Mouse (Mus musculus): Measurements from ENCODE around the gene Cdrt4.

Gene Cdrt4

GRCm38 (mm10) chr11:62951012-62951411, at the start of gene Cdrt4:
Gene Cdrt4, plus strand, starts transcription at chr11:62951193.
- no peak for DNase-seq (ENCODE audit: low read depth, low spot score)

GRCm38 (mm10) chr11:62901699-62902323, 49.2 kb upstream of the Cdrt4 start:
- DNase-seq (ENCODE audit: low read depth, low spot score): peak; percentile 77

- no peak for DNase-seq (ENCODE audit: low read depth, low spot score)
These were observed 47.0 kb upstream of the Cdrt4 start for GRCm38 (mm10) chr11:62903871-62904495.

- DNase-seq (ENCODE audit: low read depth, low spot score): peak; percentile 36
These were observed 41.2 kb upstream of the Cdrt4 start for GRCm38 (mm10) chr11:62909720-62910306.

DNA sequence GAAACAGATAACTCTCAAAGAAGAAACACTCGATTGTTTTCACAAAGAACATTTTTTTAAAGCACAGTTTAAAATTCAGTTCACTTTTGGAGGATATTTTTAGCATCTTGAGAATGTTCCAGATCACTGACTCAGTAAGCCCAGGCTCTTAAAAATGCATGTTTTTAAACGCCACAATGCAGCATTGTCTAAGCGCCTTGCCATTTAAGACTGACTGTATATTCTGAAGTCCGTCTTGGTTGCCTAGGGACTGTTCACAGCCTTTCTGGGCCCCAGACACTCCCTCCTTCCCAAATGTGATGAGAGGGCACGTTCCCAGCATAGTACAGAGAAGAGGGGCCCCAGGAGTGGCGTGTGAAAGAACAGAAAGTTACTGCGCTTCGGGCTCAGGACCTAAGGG, 39.6 kb upstream of the Cdrt4 start:
- DNase-seq (ENCODE audit: low read depth, low spot score): no peak

- no peak for DNase-seq (ENCODE audit: low read depth, low spot score)
These were observed 37.9 kb upstream of the Cdrt4 start for GRCm38 (mm10) chr11:62913141-62913540.

DNA sequence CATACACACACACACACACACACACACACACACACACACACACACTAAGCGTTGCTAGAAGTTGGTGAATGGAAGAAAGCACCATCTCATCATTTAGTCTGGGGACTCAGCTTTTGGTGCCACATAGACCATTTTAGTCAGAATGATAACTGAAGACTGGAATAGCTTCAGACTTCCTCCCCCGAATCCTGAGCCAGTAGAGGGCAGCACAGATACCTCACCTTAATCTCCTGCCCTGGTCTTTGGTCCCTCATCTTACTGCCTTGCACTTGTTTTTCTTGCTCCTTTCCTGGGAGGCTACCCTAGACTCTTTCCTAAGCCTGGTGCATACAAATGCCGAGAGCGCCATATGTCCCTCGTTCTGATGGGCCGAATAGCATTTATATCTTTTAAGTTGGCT, 36.5 kb upstream of the Cdrt4 start:
- DNase-seq (ENCODE audit: low read depth, low spot score): peak; percentile 14

DNA sequence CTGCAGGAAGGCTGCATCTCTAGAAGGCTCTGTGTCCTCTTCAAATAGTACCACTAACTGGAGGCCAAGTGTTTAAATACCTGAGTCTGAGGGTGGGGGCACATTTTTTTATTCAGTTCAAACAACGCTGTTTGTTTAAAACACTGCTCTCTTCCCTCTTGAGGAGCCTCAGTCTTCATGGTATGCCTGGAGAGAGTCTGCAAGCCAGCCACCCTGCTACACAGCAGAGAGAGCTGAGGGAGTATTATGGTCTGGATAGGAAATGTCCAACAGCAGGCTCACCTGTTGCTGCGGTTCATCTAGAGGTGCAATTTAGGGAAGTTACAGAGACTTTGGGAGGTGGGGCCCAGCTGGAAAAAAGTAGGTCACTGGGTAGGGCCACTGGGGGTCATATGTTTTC, 35.5 kb upstream of the Cdrt4 start:
- DNase-seq (ENCODE audit: low read depth, low spot score): no peak

- DNase-seq (ENCODE audit: low read depth, low spot score): no peak
These were observed 34.2 kb upstream of the Cdrt4 start for GRCm38 (mm10) chr11:62916765-62917164.

- no peak for DNase-seq (ENCODE audit: low read depth, low spot score)
These were observed 30.8 kb upstream of the Cdrt4 start for GRCm38 (mm10) chr11:62919946-62920742.

GRCm38 (mm10) chr11:62920743-62921050, 30.3 kb upstream of the Cdrt4 start:
- DNase-seq (ENCODE audit: low read depth, low spot score): no peak

DNA sequence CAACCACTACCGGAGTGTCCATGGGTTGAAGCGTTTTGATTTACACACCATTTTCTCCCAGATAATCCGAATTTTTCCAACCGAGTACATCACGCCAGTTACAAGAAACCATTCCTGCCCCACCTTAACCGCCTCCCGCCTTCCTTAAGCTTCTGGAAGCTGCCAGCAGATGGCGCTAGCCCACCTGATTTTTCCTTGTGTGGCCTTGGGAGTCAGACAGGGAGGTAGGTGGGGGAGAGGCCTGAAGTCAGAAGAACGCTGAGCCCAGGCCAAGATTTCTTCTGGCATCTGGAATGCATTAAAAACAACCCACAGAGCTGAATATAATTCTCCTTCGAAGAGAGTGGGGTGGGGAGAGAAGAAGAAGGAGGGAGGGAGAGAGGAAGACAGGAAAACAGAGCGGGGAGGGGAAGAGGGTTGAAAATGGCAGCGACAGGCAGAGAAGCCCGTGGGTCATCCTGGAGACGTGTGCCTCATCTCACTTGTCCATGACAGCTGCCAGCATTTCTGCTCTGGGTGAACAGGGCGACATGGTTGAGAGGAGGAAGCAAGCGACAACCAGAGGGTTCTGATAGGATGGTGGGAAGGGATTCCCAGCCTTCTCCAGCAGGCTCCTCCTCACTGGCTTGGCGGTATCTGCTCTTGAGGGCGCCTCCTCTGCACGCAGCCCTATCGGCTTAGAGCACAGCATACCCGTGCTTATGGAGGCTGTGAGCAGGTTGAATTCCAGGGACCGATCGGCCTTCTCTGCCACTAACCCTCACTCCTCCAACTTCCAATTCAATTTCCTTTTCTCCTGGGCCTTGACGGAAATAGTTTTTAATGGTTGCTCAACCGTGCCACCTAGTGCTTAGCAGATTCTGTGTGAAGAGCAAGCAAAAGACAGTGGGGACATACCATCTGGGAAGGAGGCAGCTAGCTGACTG, 29.7 kb upstream of the Cdrt4 start:
- peak; percentile 66 for DNase-seq (ENCODE audit: low read depth, low spot score)

DNA sequence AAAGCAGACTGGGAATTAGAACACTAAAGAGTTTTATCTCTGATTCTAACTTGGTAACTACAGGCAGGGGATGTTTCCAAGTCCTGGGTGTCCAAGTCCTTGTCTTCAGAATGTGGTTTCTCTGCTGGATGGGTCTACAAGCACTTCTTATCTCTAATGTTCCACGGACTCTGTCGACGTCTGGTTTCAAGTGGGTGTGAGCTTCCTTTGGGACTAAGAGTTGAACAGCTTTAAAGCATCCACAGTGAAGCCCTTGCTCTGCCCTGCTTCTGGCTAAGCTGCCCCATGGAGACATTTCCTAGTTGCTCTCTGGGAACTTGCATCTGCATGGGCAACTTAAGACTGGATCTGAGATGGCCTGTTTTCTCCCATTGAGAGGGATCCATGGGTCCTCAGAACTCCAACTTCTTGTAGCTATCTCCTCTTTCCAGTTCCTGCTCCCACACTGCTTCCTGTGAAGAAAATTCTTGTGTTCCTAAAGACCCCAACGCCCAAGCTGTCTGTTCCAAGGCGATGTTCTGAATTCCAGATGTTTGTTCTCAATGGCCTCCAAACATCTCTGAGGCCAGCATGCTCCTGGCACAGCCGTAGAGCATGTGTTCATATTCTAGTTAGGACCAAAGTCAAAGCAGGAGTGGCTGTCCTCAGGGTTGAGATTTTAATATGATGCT, 26.8 kb upstream of the Cdrt4 start:
- DNase-seq (ENCODE audit: low read depth, low spot score): no peak

DNA sequence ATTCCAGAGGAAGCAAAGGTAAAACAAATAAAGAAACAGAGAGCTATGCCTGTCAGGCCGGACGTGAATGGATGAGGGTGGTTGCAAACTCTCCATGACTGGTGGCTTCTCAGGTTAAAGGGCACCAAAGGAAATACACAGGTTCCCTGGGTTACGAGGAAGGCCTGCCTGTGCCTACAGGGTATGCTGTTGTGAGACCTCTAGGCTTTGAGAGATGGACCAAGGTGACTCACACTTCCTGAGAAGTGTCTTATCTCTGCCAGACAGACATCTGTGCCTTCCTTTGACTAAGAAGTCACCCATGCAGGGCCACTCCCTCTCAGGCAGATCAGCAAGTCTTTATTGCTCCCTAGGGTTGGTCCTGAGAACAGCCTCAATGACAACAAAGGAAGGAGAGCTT, 21.2 kb upstream of the Cdrt4 start:
- DNase-seq (ENCODE audit: low read depth, low spot score): peak; percentile 3

- DNase-seq (ENCODE audit: low read depth, low spot score): no peak
These were observed 20.4 kb upstream of the Cdrt4 start for GRCm38 (mm10) chr11:62930574-62930973.

DNA sequence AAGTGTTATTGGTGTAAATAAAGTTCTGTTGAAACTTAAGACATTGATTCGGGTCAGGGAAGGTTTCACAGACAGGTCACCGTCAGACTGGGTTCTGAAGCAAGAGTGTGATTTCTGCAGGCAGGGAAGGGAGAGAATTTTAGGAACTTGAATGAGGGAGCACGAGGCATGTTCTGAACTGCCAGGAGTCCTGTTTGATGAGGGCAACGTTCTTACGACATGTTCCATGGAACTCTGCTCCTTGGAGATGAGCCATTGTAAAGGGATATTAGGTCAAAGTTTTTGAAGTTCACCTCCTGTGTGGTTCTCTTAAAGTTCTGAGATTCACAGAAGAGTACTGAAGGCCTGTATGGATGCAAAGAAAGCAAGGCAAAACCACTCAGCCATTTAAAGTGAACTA, 19.9 kb upstream of the Cdrt4 start:
- DNase-seq (ENCODE audit: low read depth, low spot score): no peak

- no peak for DNase-seq (ENCODE audit: low read depth, low spot score)
These were observed 17.9 kb upstream of the Cdrt4 start for GRCm38 (mm10) chr11:62933099-62933498.

- DNase-seq (ENCODE audit: low read depth, low spot score): no peak
These were observed 16.0 kb upstream of the Cdrt4 start for GRCm38 (mm10) chr11:62934795-62935514.

DNA sequence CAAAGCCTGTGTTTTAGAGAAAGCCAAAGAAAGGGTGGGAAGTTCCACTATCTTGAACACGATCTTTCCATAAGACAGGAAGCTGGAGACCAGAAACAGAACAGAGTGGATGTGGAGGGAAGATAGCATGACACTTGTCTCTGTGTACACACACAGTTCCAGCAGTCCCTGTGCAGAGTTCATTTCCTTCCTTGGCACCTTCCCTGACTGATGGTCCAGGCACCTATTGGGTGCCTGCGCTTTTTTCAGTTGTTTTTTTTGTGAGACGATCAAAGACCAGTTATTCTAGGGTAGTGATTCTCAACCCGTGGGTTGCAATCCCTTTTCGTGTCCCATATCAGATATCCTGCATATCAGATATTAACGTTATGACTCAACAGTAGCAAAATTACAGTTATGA, 13.0 kb upstream of the Cdrt4 start:
- no peak for DNase-seq (ENCODE audit: low read depth, low spot score)

- no peak for DNase-seq (ENCODE audit: low read depth, low spot score)
These were observed 12.1 kb upstream of the Cdrt4 start for GRCm38 (mm10) chr11:62938921-62939320.

All from CD4-positive, CD25-positive, alpha-beta regulatory T cell, adult 2 months (primary cell).